21 mouse cellular contexts compared by ENCODE assay signal in the genomic region with DNA sequence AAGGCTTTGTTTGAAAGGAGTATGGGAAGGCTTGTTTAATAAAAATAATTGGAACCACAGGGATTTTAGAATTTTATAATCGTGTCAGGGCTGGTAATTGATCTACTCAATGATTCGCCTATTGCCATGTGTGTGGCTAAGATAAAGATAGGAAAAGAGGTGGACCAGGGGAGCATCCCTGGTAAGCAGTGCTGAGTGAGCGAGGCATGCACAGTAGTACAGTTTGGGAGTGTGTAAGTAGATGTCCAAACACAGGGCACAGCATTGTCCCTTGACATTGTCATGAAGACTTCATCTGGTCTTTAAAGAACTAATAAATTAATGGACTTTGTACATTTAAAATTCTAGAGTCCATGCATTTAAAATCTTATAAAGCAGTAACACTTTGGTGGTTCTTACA.
"Had no signal": no experiment of that assay in that cellular context is flagged by ENCODE, and none has a peak within 500 bp of the region (broad histone marks: within the 10 kb centered on the region; RNA-seq: fewer than 3 reads in every experiment).

No protein-coding gene starts in this region.

- DNase-seq: liver, embryonic 13.5 days had no signal

- H3K4me1 ChIP-seq: limb, embryonic 10.5 days; limb, embryonic 12.5 days; limb, embryonic 15.5 days; liver, embryonic 12.5 days; liver, embryonic 13.5 days; liver, embryonic 15.5 days; lung, embryonic 15.5 days; midbrain, embryonic 10.5 days; midbrain, embryonic 12.5 days; midbrain, embryonic 15.5 days; neural tube, embryonic 12.5 days had no signal

- H3K9ac ChIP-seq: limb, embryonic 12.5 days; limb, embryonic 13.5 days; limb, embryonic 15.5 days; liver, embryonic 12.5 days; liver, embryonic 13.5 days; liver, embryonic 14.5 days; liver, embryonic 15.5 days; liver, postnatal 0 days; lung, embryonic 14.5 days; lung, embryonic 15.5 days; midbrain, embryonic 12.5 days; midbrain, embryonic 15.5 days; neural tube, embryonic 12.5 days had no signal

- H3K27ac ChIP-seq: left cerebral cortex, adult 2 months; limb, embryonic 10.5 days; limb, embryonic 12.5 days; limb, embryonic 13.5 days; limb, embryonic 15.5 days; liver, embryonic 12.5 days; liver, embryonic 13.5 days; liver, embryonic 14.5 days; liver, embryonic 15.5 days; lung, embryonic 15.5 days; macrophage; midbrain, embryonic 10.5 days; midbrain, embryonic 12.5 days; midbrain, embryonic 15.5 days; neural tube, embryonic 12.5 days had no signal

- H3K4me3 ChIP-seq: left cerebral cortex, adult 2 months; limb, embryonic 10.5 days; limb, embryonic 12.5 days; limb, embryonic 13.5 days; limb, embryonic 15.5 days; liver, embryonic 12.5 days; liver, embryonic 13.5 days; liver, embryonic 15.5 days; lung, embryonic 15.5 days; megakaryocyte, embryonic 14.5 days; midbrain, embryonic 10.5 days; midbrain, embryonic 12.5 days; midbrain, embryonic 15.5 days; myocyte; neural tube, embryonic 12.5 days had no signal

- H3K27me3 ChIP-seq: limb, embryonic 12.5 days; limb, embryonic 13.5 days; limb, embryonic 15.5 days; liver, embryonic 12.5 days; liver, embryonic 13.5 days; liver, embryonic 15.5 days; lung, embryonic 15.5 days; megakaryocyte, embryonic 14.5 days; midbrain, embryonic 12.5 days; midbrain, embryonic 15.5 days; neural tube, embryonic 12.5 days had no signal

- ATAC-seq: liver, embryonic 12.5 days; liver, postnatal 0 days had no signal

- H3K9me3 ChIP-seq: limb, embryonic 10.5 days; limb, embryonic 12.5 days; limb, embryonic 13.5 days; limb, embryonic 15.5 days; liver, embryonic 12.5 days; liver, embryonic 13.5 days; liver, embryonic 15.5 days; lung, embryonic 15.5 days; megakaryocyte, embryonic 14.5 days; midbrain, embryonic 10.5 days; midbrain, embryonic 12.5 days; midbrain, embryonic 15.5 days; neural tube, embryonic 12.5 days had no signal

- H3K4me2 ChIP-seq: limb, embryonic 12.5 days; limb, embryonic 13.5 days; limb, embryonic 15.5 days; liver, embryonic 11.5 days; liver, embryonic 12.5 days; liver, embryonic 13.5 days; liver, embryonic 15.5 days; lung, embryonic 14.5 days; lung, embryonic 15.5 days; midbrain, embryonic 11.5 days; midbrain, embryonic 12.5 days; midbrain, embryonic 15.5 days; neural tube, embryonic 12.5 days had no signal

- H3K36me3 ChIP-seq: limb, embryonic 10.5 days had no signal
